Mouse (Mus musculus): ENCODE data around the gene Polr2g.

Gene Polr2g

DNA sequence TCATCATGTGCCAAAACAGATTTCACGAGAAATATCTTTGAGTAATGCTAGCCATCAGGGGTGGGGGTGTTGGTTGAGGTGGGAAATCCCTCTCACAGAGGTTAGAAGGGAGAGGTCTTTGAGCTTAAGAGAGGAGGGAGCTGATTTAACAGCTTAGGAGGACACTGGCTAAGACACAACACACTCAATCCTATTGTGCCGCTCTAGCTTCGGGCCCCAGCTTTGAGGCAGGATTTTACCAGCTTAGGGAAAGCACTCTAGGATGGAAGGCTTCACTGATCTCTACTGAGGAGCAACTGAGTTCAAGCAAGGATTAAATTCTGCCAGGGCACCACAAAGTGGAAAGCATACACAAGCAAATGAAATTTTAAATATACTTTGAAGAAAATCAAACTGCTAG lies 18.6 kb upstream of the Polr2g start:
- DNase-seq: no peak

DNA sequence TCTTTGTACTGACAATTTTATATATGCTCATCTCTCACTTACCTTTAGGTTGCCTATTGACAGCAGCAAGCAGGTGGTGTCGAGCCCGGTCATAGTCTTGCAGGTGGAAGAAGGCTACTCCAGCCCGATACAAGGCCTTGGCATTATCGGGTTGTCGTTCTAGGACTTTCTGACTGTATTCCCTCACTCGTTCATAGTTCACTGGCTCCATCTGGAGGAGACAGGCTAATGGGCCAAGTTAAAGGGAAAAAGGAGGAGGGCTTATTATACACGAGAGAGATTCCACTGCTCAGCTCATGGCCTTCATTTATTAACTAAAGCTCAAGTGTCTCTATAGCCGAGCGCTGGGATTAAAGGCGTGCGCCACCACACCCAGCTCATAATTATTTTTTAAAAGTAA lies 17.4 kb upstream of the Polr2g start:
- DNase-seq: no peak

DNA sequence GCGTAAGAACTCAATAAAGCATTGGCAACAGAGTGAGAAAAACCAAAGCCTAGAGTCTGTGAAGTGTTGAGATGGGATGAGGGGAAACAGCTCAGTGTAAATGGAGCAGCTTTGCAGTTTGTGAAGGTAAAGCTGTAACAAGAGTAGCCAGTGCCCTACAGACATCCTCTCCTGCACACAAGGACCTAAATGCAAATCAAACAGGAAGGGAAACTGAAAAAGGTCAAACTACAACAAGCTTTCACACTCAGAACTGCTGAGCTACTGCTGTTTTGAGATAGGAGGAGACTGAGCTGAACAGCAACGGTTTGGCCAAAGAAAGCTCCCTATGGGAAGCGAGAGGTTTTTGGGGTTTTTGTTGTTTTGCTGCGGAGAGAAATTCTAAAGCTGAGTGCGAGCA lies 8.4 kb upstream of the Polr2g start:
- no peak for DNase-seq

DNA sequence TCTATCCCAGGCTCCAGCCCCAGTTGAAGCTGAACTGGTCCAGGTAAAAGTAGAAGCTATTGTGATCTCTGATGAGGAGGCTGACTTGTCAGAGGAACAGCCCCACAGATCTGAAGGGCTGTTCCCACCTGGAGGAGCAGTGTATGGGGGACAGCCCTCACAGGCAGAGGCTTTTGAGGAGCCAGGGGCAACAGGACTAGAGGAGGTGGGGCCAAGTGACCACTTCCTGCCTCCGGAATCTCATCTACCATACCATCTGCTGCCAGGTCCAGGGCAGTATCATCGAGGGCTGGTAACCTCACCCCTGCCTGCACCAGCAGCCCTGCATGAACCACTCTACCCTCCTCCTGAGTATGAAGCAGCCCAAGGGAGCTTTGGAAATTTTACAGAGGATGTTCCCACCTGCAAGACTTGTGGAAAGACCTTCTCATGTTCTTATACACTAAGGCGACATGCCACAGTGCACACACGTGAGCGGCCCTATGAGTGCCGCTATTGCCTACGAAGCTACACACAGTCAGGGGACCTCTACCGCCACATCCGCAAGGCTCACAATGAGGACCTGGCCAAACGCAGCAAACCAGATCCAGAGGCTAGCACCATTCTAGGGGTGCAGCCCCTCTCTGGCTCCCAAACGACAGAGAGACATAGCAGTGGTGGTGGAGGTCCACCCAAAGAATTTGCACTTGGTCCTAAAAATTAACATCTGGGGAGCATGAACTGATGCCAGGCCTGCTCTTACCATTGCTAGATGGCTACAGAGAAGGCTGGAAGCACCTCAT lies 5.7 kb upstream of the Polr2g start:
- no peak for DNase-seq

DNA sequence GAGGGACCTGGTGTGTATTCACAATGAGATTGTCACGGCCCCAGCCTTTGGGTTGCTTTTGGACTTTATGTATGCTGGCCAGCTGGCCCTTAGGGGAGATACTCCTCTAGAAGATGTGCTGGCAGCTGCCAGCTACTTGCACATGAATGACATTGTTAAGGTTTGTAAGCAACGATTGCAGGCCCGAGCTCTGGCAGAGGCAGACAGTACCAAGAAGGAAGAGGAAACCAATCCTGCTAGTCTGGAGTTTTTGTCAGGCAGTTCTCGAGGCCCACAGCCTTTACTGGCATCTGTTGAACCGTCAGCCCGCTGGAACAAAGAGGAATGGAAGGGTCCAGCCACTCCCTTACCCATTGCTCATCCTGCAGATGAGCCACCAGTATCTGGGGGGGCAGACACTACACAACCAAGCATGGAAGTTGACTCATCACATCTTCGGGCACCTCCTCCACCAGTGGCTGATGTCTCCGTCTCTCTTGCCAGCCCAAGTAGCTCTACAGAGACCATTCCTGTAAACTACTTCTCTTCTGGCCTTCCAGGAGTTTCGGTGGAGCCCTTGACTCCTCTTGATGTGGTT lies 4.9 kb upstream of the Polr2g start:
- no peak for DNase-seq

DNA sequence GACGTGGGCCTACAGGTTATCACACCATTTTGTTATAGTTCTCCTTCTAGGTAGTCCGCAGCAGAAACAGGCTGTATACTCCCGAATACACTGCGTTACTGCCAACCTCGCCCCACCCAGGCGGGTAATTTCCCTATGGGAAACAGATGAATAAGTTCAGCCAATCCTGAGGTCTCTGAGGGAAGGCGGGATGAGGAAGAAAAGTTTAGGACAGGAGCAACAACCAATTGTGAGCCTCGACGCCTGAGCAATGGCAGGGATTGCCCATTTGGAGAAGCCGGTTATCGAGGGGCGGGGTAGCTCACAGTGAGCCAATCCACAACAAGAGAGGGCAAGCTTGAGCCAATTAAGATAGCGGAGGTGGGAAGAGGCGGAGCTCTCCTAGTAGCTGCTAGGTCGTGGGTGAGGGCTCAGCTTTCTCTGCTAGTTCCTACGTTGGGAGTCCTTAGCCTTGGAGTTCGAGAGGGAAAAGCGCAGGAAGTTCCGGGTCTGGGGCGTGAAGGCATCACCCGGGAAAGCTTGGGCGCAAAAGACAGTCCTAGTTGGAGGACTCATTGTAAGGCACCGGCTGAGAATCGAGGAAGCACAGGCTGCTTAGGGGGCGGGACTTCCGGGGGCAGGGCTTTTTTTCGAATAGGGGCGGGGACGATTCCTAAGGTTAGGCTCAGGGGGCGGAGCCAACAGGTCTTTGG lies 3.9 kb upstream of the Polr2g start, which contains the start of gene Zbtb3:
Gene Zbtb3 (plus strand): TSS at position 426 of the 692 bp plus-strand sequence.
- DNase-seq: peak; percentile 97

DNA sequence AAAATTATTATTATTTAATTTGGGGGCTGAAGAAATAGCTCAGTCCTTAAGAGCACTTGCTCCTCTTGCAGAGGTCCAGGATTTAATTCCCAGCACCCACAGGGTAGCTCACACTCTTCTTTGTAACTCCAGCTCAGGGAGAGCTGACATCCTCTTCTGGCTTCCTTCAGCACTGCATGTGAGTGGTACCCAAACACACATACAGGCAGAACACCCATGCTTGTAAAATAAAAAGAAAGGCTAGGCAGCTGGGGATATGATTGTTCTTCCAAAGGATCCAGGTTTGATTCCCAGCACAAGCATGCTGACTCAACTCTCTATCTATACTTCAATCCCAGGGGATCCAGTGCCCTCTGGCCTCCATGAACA lies 554 bp upstream of the Polr2g start:
- DNase-seq: no peak

DNA sequence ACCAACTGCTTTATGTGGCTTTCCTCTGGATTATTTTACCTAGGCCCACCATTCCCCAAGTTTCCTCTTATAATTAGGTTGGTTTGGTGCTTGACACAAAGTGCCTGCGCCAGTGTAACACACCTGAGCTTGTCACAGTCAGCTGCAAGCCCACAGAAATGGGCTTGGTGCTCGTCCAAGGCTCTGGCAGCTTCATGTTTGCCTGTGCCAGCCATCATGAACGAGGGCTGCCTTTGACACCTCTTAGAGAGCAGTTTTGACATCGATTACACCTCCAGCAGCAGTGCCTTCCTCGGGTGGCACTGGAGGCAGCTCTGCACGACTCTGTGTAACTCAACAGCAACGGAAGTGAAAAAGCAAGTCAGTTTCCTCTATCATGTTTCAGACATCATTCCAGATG lies 8.2 kb downstream of the Polr2g start:
- DNase-seq: no peak

DNA sequence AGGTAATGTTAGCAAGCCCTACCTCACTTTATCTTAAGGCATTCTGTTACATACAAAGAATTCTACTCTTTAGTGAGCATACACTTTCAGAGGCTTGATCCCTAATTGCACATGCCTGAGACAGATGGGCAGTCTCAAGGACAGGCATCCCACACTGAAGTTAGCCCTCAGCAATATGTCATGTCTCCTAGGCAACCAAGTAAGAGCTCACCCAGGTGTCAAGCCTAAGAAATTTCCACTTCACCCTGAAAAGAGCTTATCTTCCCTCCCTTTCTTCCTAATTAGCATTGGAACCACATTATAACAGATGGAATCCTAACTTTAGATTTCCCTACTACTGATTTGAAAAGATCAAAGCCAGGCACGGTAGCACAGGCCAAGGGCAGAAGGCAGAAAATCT lies 9.2 kb downstream of the Polr2g start:
- no peak for DNase-seq

DNA sequence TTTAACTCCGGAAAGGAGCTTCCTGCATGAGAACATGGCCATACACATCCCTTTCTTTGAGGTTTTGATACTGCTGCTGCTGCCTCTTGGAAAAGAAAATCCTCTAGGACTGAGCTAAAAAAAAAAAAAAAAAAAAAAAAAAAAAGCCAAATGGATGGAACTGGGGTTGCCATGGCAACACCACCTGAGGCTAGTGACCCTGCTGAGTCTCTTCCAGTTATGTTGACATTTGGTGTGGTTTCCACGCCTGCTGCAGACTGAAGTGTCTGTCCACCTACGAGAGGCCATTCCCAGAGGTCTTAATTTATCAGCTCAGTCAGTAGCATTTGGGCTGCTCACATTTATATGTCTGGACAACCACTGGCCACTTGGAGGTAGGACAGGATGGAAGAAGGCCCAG lies 9.9 kb downstream of the Polr2g start:
- DNase-seq: no peak

DNA sequence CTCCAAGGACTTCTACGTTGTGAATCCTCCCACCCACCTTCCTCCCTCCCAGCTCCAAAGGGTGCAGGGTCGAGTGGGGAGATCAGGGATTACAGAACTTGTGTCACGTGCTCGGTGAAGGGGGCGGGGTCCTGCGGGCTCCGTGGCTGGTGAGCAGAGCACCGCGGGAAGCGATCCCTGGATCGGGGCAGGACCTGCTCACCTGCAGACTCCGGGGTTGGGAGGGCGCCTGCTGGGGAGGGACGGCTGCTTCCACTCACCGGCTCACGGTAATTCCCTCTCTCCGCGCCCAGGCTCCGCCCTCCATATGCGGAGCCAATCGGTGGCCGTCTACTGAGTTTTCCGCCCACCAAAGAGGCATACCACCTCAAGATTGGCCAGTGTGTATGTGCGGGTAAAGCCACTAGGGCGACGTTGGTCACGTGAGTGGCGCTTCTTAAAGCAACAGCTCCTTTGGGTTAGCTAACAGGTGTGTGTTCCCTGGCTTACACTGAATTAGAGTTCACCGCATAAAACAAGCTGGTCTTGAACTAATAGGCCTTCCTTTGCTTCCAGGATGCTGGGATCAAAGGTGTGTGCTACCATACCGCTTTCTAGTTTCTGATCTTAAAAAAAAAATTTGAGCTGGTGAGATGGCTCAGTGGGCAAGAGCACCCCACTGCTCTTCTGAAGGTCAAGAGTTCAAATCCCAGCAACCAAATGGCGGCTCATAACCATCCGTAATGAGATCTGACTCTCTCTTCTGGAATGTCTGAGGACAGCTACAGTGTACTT lies 12.2 kb downstream of the Polr2g start, which contains the start of gene Taf6l:
Gene Taf6l (minus strand): TSS at position 410 of the 774 bp plus-strand sequence.
- DNase-seq: peak; percentile 95

DNA sequence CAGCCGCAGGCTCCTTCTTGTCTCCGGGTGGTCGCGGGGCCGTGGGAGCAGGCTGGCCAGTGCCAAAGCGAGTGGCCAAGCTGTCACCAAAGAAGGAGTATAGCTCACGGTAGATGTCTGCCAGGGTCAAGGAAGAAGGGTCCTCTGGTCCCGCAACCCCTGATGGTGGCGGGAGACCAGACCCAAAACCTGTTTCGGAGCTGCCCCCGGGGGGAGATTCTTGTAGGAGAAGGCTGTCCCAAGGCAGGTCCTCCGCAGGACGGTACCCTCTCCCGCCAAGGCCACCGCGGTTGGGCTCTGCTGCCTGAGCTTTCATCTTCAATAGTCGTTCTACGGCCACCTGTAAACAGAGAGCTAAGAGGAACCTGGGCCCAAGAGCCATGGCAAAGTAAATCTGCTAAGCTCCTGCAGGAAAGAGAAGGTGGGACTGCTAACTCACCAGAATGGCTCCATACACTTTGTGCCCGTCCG lies 23.4 kb downstream of the Polr2g start:
- DNase-seq: peak; percentile 26

DNA sequence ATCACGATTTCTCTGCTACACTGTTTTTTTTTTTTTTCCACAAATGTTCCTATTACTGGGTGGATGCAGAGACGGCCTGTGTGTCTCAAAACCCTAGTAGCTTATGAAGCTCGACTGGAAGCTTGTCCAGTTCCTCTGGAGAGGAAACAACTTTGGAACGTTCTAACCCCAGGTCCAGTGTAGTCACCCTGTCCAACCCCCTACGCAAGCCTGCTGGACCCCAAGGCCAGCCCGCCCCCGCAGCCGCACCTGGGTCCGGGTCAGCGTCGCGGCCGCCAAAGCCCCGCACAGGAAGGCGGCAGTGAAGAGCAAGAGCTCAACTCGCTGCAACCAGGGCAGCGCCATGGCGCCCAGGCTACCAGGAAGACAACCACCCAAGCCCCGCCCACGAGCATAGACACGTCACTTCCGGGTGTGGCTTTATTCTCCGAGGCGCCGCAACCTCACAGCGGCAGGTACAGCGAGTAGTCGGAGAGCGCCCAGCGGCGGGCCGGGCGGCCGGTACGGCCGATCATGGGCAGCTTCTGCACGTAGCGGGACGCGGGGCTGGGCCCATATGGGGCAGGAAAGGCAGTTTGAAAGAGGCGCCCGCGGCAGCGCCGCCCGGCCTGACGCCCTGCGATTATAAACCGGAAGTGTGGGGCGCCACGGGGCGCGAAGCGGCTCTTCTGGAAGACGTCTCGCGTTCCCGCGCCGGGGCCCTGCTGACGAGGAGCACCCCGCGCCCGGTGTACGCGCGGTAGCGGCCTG lies 24.1 kb downstream of the Polr2g start, which contains the start of gene Tmem179b:
Gene Tmem179b (minus strand): TSS at position 382 of the 750 bp plus-strand sequence.
- peak; percentile 96 for DNase-seq

DNA sequence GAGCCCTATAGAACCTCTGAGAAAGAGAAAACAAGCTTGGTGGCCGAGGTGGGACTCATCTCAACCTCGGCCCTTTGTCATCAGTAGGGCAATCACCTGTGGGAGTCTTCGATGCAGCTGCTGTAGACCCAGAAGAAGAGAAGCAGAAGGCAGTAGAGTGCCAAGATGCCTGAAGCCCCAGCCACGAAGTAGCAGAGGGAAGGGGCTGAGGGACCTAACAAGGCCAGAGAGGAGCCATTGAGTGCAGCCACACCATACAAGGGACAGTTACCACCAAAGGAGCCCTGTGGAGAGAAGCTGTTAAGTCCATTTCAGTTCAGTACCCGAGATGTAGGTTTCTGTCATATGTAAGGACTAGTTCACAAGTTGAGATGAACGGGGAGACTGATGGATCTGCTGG lies 25.0 kb downstream of the Polr2g start:
- DNase-seq: no peak

DNA sequence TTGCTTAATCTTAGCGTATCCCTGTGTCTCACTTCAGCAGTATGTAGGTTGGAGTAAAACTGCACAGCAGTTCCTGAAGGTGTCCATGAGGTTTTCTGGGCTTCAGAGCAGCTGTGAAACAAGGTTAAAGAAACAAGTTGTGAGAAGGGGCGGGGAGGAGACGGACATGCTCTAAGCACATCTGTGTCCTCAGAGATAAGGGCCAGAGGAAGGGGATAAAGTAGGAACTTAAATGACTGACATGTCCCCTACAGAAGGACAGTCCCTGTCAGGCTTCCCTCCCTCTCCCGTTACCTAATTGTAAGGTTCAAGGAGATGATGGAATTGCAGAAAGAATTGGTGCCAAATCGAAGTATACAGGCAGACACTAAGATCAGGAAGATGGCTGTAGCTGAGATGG lies 25.4 kb downstream of the Polr2g start:
- peak; percentile 60 for DNase-seq

DNA sequence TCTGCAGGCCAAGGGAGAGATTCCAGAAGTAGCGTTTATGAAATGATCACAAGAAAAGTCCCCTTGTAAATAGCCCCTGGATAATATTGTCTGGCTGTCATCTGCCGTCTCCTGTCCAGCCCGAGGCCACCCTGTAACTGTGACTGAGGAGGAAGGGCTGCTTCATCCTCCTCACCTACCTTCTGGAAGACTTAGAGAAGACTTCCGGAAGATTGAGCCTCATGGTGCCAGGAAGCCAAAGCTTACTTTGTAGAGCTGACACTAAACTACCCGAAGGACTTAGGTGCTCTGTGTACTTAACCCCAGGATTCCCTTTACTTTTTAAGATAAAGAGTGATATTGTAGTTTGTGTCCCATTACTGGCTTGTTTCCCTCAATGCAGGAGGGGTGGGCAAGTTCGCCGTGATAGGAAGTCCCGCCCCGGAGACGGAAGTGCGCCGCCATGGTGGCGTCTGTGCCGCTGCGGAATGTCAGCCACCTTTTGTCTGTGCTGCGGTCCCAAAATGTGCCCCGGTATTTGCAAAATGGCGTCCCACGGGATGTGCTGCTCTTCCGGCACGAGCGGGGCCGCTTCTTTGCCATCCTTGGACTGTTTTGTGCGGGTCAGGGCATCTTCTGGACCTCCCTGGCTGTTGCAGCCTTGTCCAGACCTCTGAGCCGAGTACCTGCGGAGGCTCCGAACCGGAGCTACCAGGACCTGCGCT lies 27.7 kb downstream of the Polr2g start, which contains the start of gene Tmem223:
Gene Tmem223 (plus strand): TSS at position 430 of the 704 bp plus-strand sequence.
- peak; percentile 78 for DNase-seq

DNA sequence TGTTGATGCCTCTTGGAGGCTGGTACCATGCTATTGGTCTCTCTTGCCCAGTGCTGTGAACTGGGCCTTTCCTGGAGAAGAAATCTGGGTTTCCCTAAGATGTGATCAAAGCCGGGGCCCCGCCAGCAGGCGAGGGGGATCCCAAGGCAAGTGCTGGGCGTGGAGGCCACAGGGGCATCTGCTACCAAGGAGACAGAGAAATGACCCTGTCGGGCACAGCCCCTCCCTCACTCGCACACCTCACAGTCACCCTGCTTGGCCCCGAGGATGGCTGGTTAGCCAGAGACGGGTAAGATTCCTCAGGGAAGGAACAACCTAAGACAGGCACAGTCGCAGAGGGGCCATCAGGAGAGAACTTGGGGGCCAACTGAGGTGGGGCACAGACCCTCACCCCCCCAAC lies 32.8 kb downstream of the Polr2g start:
- no peak for DNase-seq

DNA sequence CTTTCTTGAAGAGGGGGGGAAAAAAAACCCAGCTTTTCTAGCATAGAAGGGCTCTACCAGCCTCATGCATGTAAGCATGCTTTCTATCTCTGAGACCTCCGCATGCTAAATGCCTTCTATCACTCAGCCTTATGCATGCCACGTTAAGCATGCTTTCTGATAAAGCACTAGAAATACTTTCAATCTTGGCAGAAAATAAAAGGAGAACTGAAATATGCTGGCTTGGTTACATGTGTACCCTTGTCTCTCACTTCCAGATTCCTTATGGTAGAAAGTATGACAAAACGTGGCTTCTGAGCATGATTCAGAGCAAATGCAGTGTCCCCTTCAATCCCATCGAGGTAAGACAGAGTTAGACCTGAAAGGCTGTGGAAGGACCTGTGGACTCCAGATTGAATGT lies 35.1 kb downstream of the Polr2g start:
- DNase-seq: no peak

DNA sequence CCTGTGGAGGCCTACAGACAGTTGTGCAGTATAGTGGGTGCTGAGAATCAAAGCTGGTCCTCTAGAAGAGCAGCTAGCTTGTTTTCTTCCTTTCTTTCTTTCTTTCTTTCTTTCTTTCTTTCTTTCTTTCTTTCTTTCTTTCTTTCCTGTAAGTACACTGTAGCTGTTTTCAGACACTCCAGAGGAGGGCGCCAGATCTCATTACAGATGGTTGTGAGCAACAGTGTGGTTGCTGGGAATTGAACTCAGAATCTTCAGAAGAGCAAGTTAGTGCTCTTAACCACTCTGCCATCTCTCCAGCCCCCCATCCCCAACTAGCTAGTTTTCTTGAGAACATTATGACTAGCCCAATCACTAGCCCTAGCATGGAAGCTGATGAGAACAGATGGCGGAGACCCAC lies 37.6 kb downstream of the Polr2g start:
- DNase-seq: peak; percentile 33

DNA sequence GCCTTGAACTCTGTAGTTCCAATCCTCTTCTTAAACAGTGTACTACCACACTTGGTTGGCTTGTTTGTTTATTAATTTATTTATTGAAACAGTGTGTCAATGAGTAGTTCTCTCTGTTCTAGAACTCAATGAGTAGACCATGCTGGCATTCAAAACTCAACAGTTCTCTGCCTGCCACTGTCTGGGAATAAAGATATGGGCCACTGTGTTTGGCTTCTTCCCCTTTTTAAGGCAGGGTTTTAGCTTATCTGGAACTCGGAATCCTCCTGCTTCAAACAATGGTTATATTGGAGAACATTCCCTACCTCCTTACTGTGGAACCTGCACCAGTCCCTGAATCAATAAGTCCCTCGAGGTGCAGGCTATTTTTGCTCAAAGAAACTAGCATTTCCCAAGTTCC lies 39.5 kb downstream of the Polr2g start:
- DNase-seq: no peak

DNA sequence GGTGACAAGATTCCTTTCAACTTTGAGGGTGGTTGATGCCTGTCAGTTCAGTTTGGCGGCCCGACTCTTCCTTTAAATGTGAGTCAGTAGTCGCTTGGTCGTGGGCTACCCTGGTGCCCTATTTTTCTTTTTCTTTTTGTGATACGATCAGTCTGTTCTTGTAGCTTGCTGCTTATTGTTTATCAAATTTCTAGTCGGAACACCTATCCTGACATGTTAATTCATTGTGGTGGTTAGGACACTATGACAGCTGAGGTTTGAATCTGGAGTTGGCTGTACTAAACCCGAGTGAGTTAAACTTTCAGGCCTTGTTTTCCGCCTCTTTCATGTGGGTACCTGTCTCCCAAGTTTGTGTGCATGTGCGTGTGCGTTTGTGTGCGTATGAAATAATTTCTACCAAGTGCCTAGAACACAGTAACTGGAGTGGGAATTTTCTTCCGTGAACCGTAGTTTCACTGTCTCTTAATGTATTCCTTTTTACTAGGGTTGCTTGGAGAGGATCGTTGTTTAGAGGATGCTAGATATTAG lies 40.8 kb downstream of the Polr2g start:
- DNase-seq: no peak
